Mouse (Mus musculus): Measurements from ENCODE around the gene Creb3. TPM values are rescaled to one million over a fixed set of nuclear protein-coding genes. Genes with fewer than 3 reads are reported as not detected.

The Creb3 gene
- total RNA-seq, 2 experiments from 2014 or later, result 9.6 to 42.2 TPM

- ATAC-seq (replicated peaks; ENCODE audit: low FRiP score, low TSS enrichment, poor library complexity, severe bottlenecking), result no peak
Measured at GRCm38 (mm10) chr4:43553891-43554290, 8.2 kb upstream of the Creb3 start.

- no peak for ATAC-seq (replicated peaks; ENCODE audit: low FRiP score, low TSS enrichment, poor library complexity, severe bottlenecking)
Measured at GRCm38 (mm10) chr4:43555926-43556325, 6.2 kb upstream of the Creb3 start.

GRCm38 (mm10) chr4:43558028-43558630, 4.0 kb upstream of the Creb3 start:
- ATAC-seq (replicated peaks; ENCODE audit: low FRiP score, low TSS enrichment, poor library complexity, severe bottlenecking), result no peak

- peak; percentile 34 for ATAC-seq (replicated peaks; ENCODE audit: low FRiP score, low TSS enrichment, poor library complexity, severe bottlenecking)
Measured at GRCm38 (mm10) chr4:43558631-43559356, 3.3 kb upstream of the Creb3 start.

- ATAC-seq (replicated peaks; ENCODE audit: low FRiP score, low TSS enrichment, poor library complexity, severe bottlenecking), result no peak
Measured at GRCm38 (mm10) chr4:43559519-43560242, 2.5 kb upstream of the Creb3 start.

- ATAC-seq (replicated peaks; ENCODE audit: low FRiP score, low TSS enrichment, poor library complexity, severe bottlenecking), result no peak
Measured at GRCm38 (mm10) chr4:43560243-43560611, 1.9 kb upstream of the Creb3 start.

- ATAC-seq (replicated peaks; ENCODE audit: low FRiP score, low TSS enrichment, poor library complexity, severe bottlenecking), result no peak
Measured at GRCm38 (mm10) chr4:43560976-43561375, 1.2 kb upstream of the Creb3 start.

- ATAC-seq (replicated peaks; ENCODE audit: low FRiP score, low TSS enrichment, poor library complexity, severe bottlenecking), result 0 out of 2 replicates have a peak, but pooled peaks have one; percentile 23
Measured at GRCm38 (mm10) chr4:43561436-43561996, 616 bp upstream of the Creb3 start.

GRCm38 (mm10) chr4:43562769-43563600, 853 bp downstream of the Creb3 start:
- ATAC-seq (replicated peaks; ENCODE audit: low FRiP score, low TSS enrichment, poor library complexity, severe bottlenecking), result no peak

GRCm38 (mm10) chr4:43563601-43563875, 1.4 kb downstream of the Creb3 start:
- 0 out of 2 replicates have a peak, but pooled peaks have one; percentile 8 for ATAC-seq (replicated peaks; ENCODE audit: low FRiP score, low TSS enrichment, poor library complexity, severe bottlenecking)

GRCm38 (mm10) chr4:43564231-43564630, 2.1 kb downstream of the Creb3 start:
- no peak for ATAC-seq (replicated peaks; ENCODE audit: low FRiP score, low TSS enrichment, poor library complexity, severe bottlenecking)

- ATAC-seq (replicated peaks; ENCODE audit: low FRiP score, low TSS enrichment, poor library complexity, severe bottlenecking), result no peak
Measured at GRCm38 (mm10) chr4:43567140-43567539, 5.0 kb downstream of the Creb3 start.

GRCm38 (mm10) chr4:43571395-43572045, 9.4 kb downstream of the Creb3 start:
- no peak for ATAC-seq (replicated peaks; ENCODE audit: low FRiP score, low TSS enrichment, poor library complexity, severe bottlenecking)

- ATAC-seq (replicated peaks; ENCODE audit: low FRiP score, low TSS enrichment, poor library complexity, severe bottlenecking), result no peak
Measured at GRCm38 (mm10) chr4:43573561-43573960, 11.4 kb downstream of the Creb3 start.

GRCm38 (mm10) chr4:43575356-43575755, 13.2 kb downstream of the Creb3 start:
- ATAC-seq (replicated peaks; ENCODE audit: low FRiP score, low TSS enrichment, poor library complexity, severe bottlenecking), result no peak

GRCm38 (mm10) chr4:43577237-43577881, 15.2 kb downstream of the Creb3 start:
- ATAC-seq (replicated peaks; ENCODE audit: low FRiP score, low TSS enrichment, poor library complexity, severe bottlenecking), result no peak

GRCm38 (mm10) chr4:43578376-43579204, 16.5 kb downstream of the Creb3 start, which contains the start of the genes Rgp1 and Gba2:
Gene Rgp1 (plus strand): TSS chr4:43578715.
Gene Gba2 (minus strand): TSS chr4:43578873.
- peak; percentile 92 for ATAC-seq (replicated peaks; ENCODE audit: low FRiP score, low TSS enrichment, poor library complexity, severe bottlenecking)

- no peak for ATAC-seq (replicated peaks; ENCODE audit: low FRiP score, low TSS enrichment, poor library complexity, severe bottlenecking)
Measured at GRCm38 (mm10) chr4:43579256-43579655, 17.1 kb downstream of the Creb3 start.
